Mouse (Mus musculus) neural tube, embryonic 12.5 days (tissue): ENCODE data around the gene Gprin2. TPM values are rescaled to one million over a fixed set of nuclear protein-coding genes. Genes with fewer than 3 reads are reported as not detected.
A peak's percentile ranks its signal among the peaks of the same experiment; 100 is the strongest.

ENCODE experiments used
- ATAC-seq: fragments of 200-750 bp; cut with Nextera tagmentation; 2 replicates; pipeline ENCODE4 v1.8.0; 2017; ENCODE audit warnings: low read depth, mild to moderate bottlenecking, moderate TSS enrichment, moderate library complexity; ENCODE audit not compliant: low FRiP score
- H3K27ac ChIP-seq: fragments of 300-500 bp; sonication (generic); 2 replicates; pipeline ENCODE4 v1.5.1; 2016
- H3K27me3 ChIP-seq: fragments of 300-500 bp; sonication (generic); replicated peaks from 2 replicates; pipeline ENCODE4 v1.6.1; 2016; ENCODE audit warnings: mild to moderate bottlenecking
- H3K36me3 ChIP-seq: fragments of 300-500 bp; sonication (generic); 2 replicates; pipeline ENCODE4 v1.6.1; 2016; ENCODE audit warnings: mild to moderate bottlenecking
- H3K4me1 ChIP-seq: fragments of 300-500 bp; sonication (generic); 2 replicates; pipeline ENCODE4 v1.6.1; 2016
- H3K4me2 ChIP-seq: fragments of 300-500 bp; sonication (generic); replicated peaks from 2 replicates; pipeline ENCODE4 v1.6.1; 2016; ENCODE audit warnings: mild to moderate bottlenecking
- H3K4me3 ChIP-seq: fragments of 300-500 bp; sonication (generic); 2 replicates; pipeline ENCODE4 v1.5.1; 2016
- H3K9ac ChIP-seq: fragments of 300-500 bp; sonication (generic); 2 replicates; pipeline ENCODE4 v1.6.1; 2016; ENCODE audit warnings: mild to moderate bottlenecking
- H3K9me3 ChIP-seq: fragments of 300-500 bp; sonication (generic); 2 replicates; pipeline ENCODE4 v1.6.1; 2016; ENCODE audit warnings: mild to moderate bottlenecking
- WGBS: fragments of 180-500 bp; shearing (Covaris S2); methylation state at CpG from one replicate; pipeline ENCODE4 v1.1.7; 2016; 5-methylcytosine and 5-hydroxymethylcytosine counted together
- polyA plus RNA-seq: library from polyadenylated mRNA; unstranded; fragments of >200 nt; fragmentation: Nextera tagmentation; extraction: Ambion mirVana; gene quantifications from 2 replicates; pipeline ENCODE4 v1.2.1, GENCODE M21; 2016

The Gprin2 gene
- polyA plus RNA-seq, 1 experiment from 2014 or later, result 2.3 TPM

GRCm38 (mm10) chr14:34223362-34223898 lies 22.0 kb upstream of the Gprin2 start:
- H3K4me3 ChIP-seq, result no peak overlapping the region
- H3K36me3 ChIP-seq, result no peaks in the 10 kb centered on the region
- no peak overlapping the region for H3K9ac ChIP-seq
- peaks cover 27% of the 10 kb centered on the region for H3K27me3 ChIP-seq
- no peak overlapping the region for H3K27ac ChIP-seq
- H3K9me3 ChIP-seq, result no peaks in the 10 kb centered on the region
- H3K4me2 ChIP-seq, result no peak overlapping the region
- ATAC-seq, result no peak
- H3K4me1 ChIP-seq, result peaks cover 6% of the 10 kb centered on the region
- WGBS, result 74% methylated on average over 5 of the region's 5 CpGs

GRCm38 (mm10) chr14:34221416-34222077 lies 20.1 kb upstream of the Gprin2 start:
- Histone ChIP-seq H3K4me1 (peaks cover 6% of the 10 kb centered on the region), H3K36me3 (no peaks in the 10 kb centered on the region)
- 76% methylated on average over 5 of the region's 5 CpGs for WGBS

GRCm38 (mm10) chr14:34220426-34220825 lies 19.0 kb upstream of the Gprin2 start:
- H3K4me2 ChIP-seq, result no peak overlapping the region
- peaks cover 6% of the 10 kb centered on the region for H3K4me1 ChIP-seq
- peaks cover 27% of the 10 kb centered on the region for H3K27me3 ChIP-seq
- H3K36me3 ChIP-seq, result no peaks in the 10 kb centered on the region
- no peak for ATAC-seq
- H3K9me3 ChIP-seq, result no peaks in the 10 kb centered on the region
- WGBS, result 83% methylated on average over 5 of the region's 5 CpGs
- no peak overlapping the region for H3K4me3 ChIP-seq
- H3K9ac ChIP-seq, result no peak overlapping the region
- H3K27ac ChIP-seq, result no peak overlapping the region

More at GRCm38 (mm10) chr14:34221416-34222077, 20.1 kb upstream of the Gprin2 start:
- Histone ChIP-seq H3K27me3 (peaks cover 27% of the 10 kb centered on the region), H3K4me2 (no peak overlapping the region), H3K27ac (no peak overlapping the region), H3K9me3 (no peaks in the 10 kb centered on the region), H3K9ac (no peak overlapping the region), H3K4me3 (no peak overlapping the region)
- no peak for ATAC-seq

- Histone ChIP-seq H3K27ac (no peak overlapping the region), H3K4me3 (peak overlapping the region; percentile 21), H3K27me3 (peaks cover 27% of the 10 kb centered on the region), H3K9me3 (no peaks in the 10 kb centered on the region), H3K4me1 (peaks cover 6% of the 10 kb centered on the region), H3K4me2 (peak overlapping the region; percentile 57), H3K36me3 (no peaks in the 10 kb centered on the region), H3K9ac (peak overlapping the region; percentile 26; the same call in 1 of the 2 replicates)
- WGBS, result 5% methylated on average over 28 of the region's 29 CpGs
- ATAC-seq, result no peak
Observed at GRCm38 (mm10) chr14:34219786-34220198, 18.3 kb upstream of the Gprin2 start.

GRCm38 (mm10) chr14:34219295-34219694 lies 17.8 kb upstream of the Gprin2 start, which contains the start of gene Syt15:
Gene Syt15 (plus strand): TSS chr14:34219595.
- Histone ChIP-seq H3K4me1 (peaks cover 6% of the 10 kb centered on the region), H3K4me3 (peak within 1 kb of the TSS; percentile 21), H3K27ac (no peak within 1 kb of the TSS), H3K4me2 (peak within 1 kb of the TSS; percentile 57), H3K27me3 (peaks cover 27% of the 10 kb centered on the region), H3K9me3 (no peaks in the 10 kb centered on the region), H3K9ac (peak within 1 kb of the TSS; percentile 26; the same call in 1 of the 2 replicates), H3K36me3 (no peaks in the 10 kb centered on the region)
- no peak for ATAC-seq
- WGBS, result 75% methylated on average over 6 of the region's 6 CpGs

GRCm38 (mm10) chr14:34215451-34216127 lies 14.1 kb upstream of the Gprin2 start:
- H3K9ac ChIP-seq, result no peak overlapping the region
- peaks cover 6% of the 10 kb centered on the region for H3K4me1 ChIP-seq
- H3K36me3 ChIP-seq, result no peaks in the 10 kb centered on the region
- no peaks in the 10 kb centered on the region for H3K9me3 ChIP-seq
- H3K4me3 ChIP-seq, result no peak overlapping the region
- no peak overlapping the region for H3K4me2 ChIP-seq
- 71% methylated on average over 6 of the region's 6 CpGs for WGBS
- peaks cover 21% of the 10 kb centered on the region for H3K27me3 ChIP-seq
- ATAC-seq, result no peak
- no peak overlapping the region for H3K27ac ChIP-seq

GRCm38 (mm10) chr14:34209942-34210341 lies 8.5 kb upstream of the Gprin2 start:
- H3K4me1 ChIP-seq, result no peaks in the 10 kb centered on the region
- no peak for ATAC-seq
- H3K27me3 ChIP-seq, result no peaks in the 10 kb centered on the region
- H3K9ac ChIP-seq, result no peak overlapping the region
- no peaks in the 10 kb centered on the region for H3K9me3 ChIP-seq
- 91% methylated on average over 4 of the region's 4 CpGs for WGBS
- H3K4me2 ChIP-seq, result no peak overlapping the region
- no peak overlapping the region for H3K27ac ChIP-seq
- no peaks in the 10 kb centered on the region for H3K36me3 ChIP-seq
- H3K4me3 ChIP-seq, result no peak overlapping the region

GRCm38 (mm10) chr14:34209080-34209479 lies 7.6 kb upstream of the Gprin2 start:
- Histone ChIP-seq H3K9me3 (no peaks in the 10 kb centered on the region), H3K27ac (no peak overlapping the region), H3K36me3 (no peaks in the 10 kb centered on the region), H3K27me3 (no peaks in the 10 kb centered on the region), H3K4me3 (no peak overlapping the region), H3K9ac (no peak overlapping the region), H3K4me2 (no peak overlapping the region), H3K4me1 (no peaks in the 10 kb centered on the region)
- WGBS, result 63% methylated on average over 4 of the region's 4 CpGs
- ATAC-seq, result no peak

- Histone ChIP-seq H3K4me1 (no peaks in the 10 kb centered on the region), H3K4me2 (no peak overlapping the region), H3K4me3 (no peak overlapping the region), H3K9me3 (no peaks in the 10 kb centered on the region), H3K27ac (no peak overlapping the region), H3K27me3 (no peaks in the 10 kb centered on the region), H3K36me3 (no peaks in the 10 kb centered on the region), H3K9ac (no peak overlapping the region)
- ATAC-seq, result no peak
- WGBS, result 60% methylated on average over 2 of the region's 2 CpGs
Observed at GRCm38 (mm10) chr14:34208651-34209050, 7.2 kb upstream of the Gprin2 start.

- H3K9ac ChIP-seq, result no peak overlapping the region
- 75% methylated on average over 6 of the region's 6 CpGs for WGBS
- no peaks in the 10 kb centered on the region for H3K27me3 ChIP-seq
- H3K36me3 ChIP-seq, result no peaks in the 10 kb centered on the region
- ATAC-seq, result no peak
- H3K9me3 ChIP-seq, result no peaks in the 10 kb centered on the region
- no peak overlapping the region for H3K27ac ChIP-seq
- H3K4me3 ChIP-seq, result no peak overlapping the region
- H3K4me1 ChIP-seq, result no peaks in the 10 kb centered on the region
- H3K4me2 ChIP-seq, result no peak overlapping the region
Observed at GRCm38 (mm10) chr14:34207996-34208395, 6.5 kb upstream of the Gprin2 start.

GRCm38 (mm10) chr14:34200738-34201230 lies 669 bp downstream of the Gprin2 start:
- no peaks in the 10 kb centered on the region for H3K9me3 ChIP-seq
- peak overlapping the region; percentile 78 for H3K4me3 ChIP-seq
- no peaks in the 10 kb centered on the region for H3K36me3 ChIP-seq
- peak overlapping the region; percentile 97 for H3K4me2 ChIP-seq
- 0 out of 2 replicates have a peak, but pooled peaks cover 3% of the 10 kb centered on the region for H3K27me3 ChIP-seq
- peak; percentile 84 for ATAC-seq
- peaks cover 5% of the 10 kb centered on the region; the same call in 1 of the 2 replicates for H3K4me1 ChIP-seq
- no peak overlapping the region for H3K27ac ChIP-seq
- H3K9ac ChIP-seq, result peak overlapping the region; percentile 67
- 2% methylated on average over 18 of the region's 19 CpGs for WGBS

- no peak overlapping the region for H3K27ac ChIP-seq
- peaks cover 5% of the 10 kb centered on the region; the same call in 1 of the 2 replicates for H3K4me1 ChIP-seq
- H3K4me2 ChIP-seq, result no peak overlapping the region
- no peak for ATAC-seq
- 56% methylated on average over 4 of the region's 4 CpGs for WGBS
- no peaks in the 10 kb centered on the region for H3K9me3 ChIP-seq
- no peak overlapping the region for H3K9ac ChIP-seq
- H3K27me3 ChIP-seq, result 0 out of 2 replicates have a peak, but pooled peaks cover 3% of the 10 kb centered on the region
- 0 out of 2 replicates have a peak, but pooled peaks cover 11% of the 10 kb centered on the region for H3K36me3 ChIP-seq
- no peak overlapping the region for H3K4me3 ChIP-seq
Observed at GRCm38 (mm10) chr14:34196706-34197105, 4.7 kb downstream of the Gprin2 start.
